Mouse (Mus musculus): ENCODE results near the gene Ttc9. TPM values are rescaled to one million over a fixed set of nuclear protein-coding genes. Genes with fewer than 3 reads are reported as not detected.

Gene Ttc9
- 30.9 and 31.2 TPM in 2 replicates for polyA plus RNA-seq (2012; rRNA removed)

GRCm38 (mm10) chr12:81630915-81631660 is at the start of gene Ttc9:
Gene Ttc9, plus strand, starts transcription at chr12:81631249.

DNA sequence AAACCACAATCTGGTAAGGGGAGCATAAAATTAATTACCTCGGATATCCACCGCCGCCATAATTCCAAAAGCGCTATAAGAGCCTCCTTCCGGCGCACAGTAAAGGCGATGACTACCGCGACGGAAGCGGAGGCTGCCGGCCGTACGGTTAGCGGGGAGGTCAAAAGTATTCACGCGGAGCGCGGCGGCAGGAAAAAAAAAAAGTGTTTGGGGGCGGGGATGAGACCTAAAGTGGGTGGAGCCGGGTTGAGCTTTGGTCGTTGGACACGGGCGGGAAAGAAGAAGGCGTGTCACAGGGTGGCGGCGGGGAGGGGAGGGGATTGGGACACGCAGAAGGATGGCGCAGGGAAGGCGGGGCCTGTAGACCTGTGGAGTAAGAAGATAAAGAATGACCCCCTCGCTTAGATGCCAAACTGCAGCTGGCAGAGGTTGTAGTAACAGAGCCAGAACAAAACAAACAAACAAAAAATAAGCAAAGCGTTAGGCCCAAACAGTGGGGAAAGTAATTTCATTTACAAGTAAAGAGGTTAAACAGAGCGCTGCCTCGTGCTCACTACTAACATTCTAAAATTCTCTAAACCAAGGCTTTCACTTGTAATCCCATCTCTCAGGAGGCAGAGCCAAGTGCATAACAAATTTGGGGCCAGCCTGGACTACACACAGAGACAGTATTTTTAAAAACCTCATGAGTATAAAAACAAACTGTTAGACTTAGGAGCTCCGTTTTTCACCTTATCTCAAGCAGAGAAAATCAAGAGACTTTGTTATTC is 36.0 kb upstream of the Ttc9 start, which contains the start of gene Med6:
Gene Med6, minus strand, starts transcription at position 107 of the 770 bp plus-strand sequence.

Other genes starting within 250 kb of the Ttc9 start
- gene Adam4, start 209.3 kb upstream of the Ttc9 start, polyA plus RNA-seq (2012; rRNA removed): 0.97 and 1.2 TPM in 2 replicates
- 69.7 and 86.2 TPM in 2 replicates for gene Cox16, start 146.1 kb upstream of the Ttc9 start, polyA plus RNA-seq (2012; rRNA removed)
- 21.8 and 24.0 TPM in 2 replicates for gene Gm20498, start 98.3 kb upstream of the Ttc9 start, polyA plus RNA-seq (2012; rRNA removed)
- gene Synj2bp, start 98.3 kb upstream of the Ttc9 start, polyA plus RNA-seq (2012; rRNA removed): 19.2 and 20.2 TPM in 2 replicates
- gene Adam21, start 62.8 kb upstream of the Ttc9 start, polyA plus RNA-seq (2012; rRNA removed): 0.35 and 0.47 TPM in 2 replicates
- gene Med6, start 36.2 kb upstream of the Ttc9 start, polyA plus RNA-seq (2012; rRNA removed): 38.3 and 41.3 TPM in 2 replicates
- 13.2 and 16.5 TPM in 2 replicates for gene Map3k9, start 149.9 kb downstream of the Ttc9 start, polyA plus RNA-seq (2012; rRNA removed)
- gene Pcnx, start 228.8 kb downstream of the Ttc9 start, polyA plus RNA-seq (2012; rRNA removed): 38.2 and 43.3 TPM in 2 replicates

Data from central nervous system, embryonic 18 days (tissue).